Mouse (Mus musculus) forebrain, embryonic 14.5 days (tissue): ENCODE data around the gene Mmp27. TPM values are rescaled to one million over a fixed set of nuclear protein-coding genes. Genes with fewer than 3 reads are reported as not detected.

Experiments used
- ATAC-seq: fragments of 200-750 bp; cut with Nextera tagmentation; 2 replicates; pipeline ENCODE4 v1.8.0; 2017; ENCODE audit warnings: mild to moderate bottlenecking, moderate library complexity
- DNase-seq: peaks from one replicate; pipeline ENCODE4 v3.0.0-alpha.2; 2015; ENCODE audit warnings: low spot score
- H3K27ac ChIP-seq: fragments of 300-500 bp; sonication (generic); 2 replicates; pipeline ENCODE4 v1.5.1; 2014; ENCODE audit warnings: low read depth, mild to moderate bottlenecking, control low read depth, low read length, moderate library complexity
- H3K27me3 ChIP-seq: fragments of 300-500 bp; sonication (generic); replicated peaks from 2 replicates; pipeline ENCODE4 v1.6.1; 2014; ENCODE audit warnings: low read length, control low read depth, mixed read lengths; ENCODE audit not compliant: control insufficient read depth, insufficient read depth
- H3K36me3 ChIP-seq: fragments of 300-500 bp; sonication (generic); 2 replicates; pipeline ENCODE4 v1.6.1; 2014; ENCODE audit warnings: low read length, control low read depth; ENCODE audit not compliant: control insufficient read depth, insufficient read depth
- H3K4me1 ChIP-seq: fragments of 300-500 bp; sonication (generic); 2 replicates; pipeline ENCODE4 v1.6.1; 2014; ENCODE audit warnings: antibody characterized with exemption, low read length, control low read depth; ENCODE audit not compliant: control insufficient read depth, insufficient read depth
- H3K4me2 ChIP-seq: fragments of 300-500 bp; sonication (generic); 2 replicates; pipeline ENCODE4 v1.6.1; 2014; ENCODE audit warnings: mild to moderate bottlenecking, control low read depth, low read length
- H3K4me3 ChIP-seq: fragments of 300-500 bp; sonication (generic); 2 replicates; pipeline ENCODE4 v1.5.1; 2014; ENCODE audit warnings: low read depth, low read length, control low read depth
- H3K9ac ChIP-seq: fragments of 300-500 bp; sonication (generic); 2 replicates; pipeline ENCODE4 v1.6.1; 2014; ENCODE audit warnings: mild to moderate bottlenecking, low read length, control low read depth, moderate library complexity
- H3K9me3 ChIP-seq: fragments of 300-500 bp; sonication (generic); replicated peaks from 2 replicates; pipeline ENCODE4 v1.6.1; 2016; ENCODE audit warnings: low read length, control low read depth, mixed read lengths; ENCODE audit not compliant: control insufficient read depth
- WGBS: fragments of 180-500 bp; shearing (Covaris S2); extraction: QIAGEN DNeasy Blood & Tissue Kit; methylation state at CpG from one replicate; pipeline ENCODE4 v1.1.7; 2014; 5-methylcytosine and 5-hydroxymethylcytosine counted together
- polyA plus RNA-seq: library from polyadenylated mRNA; unstranded; fragments of >200 nt; fragmentation: Nextera tagmentation; extraction: Ambion mirVana; gene quantifications from 2 replicates; pipeline ENCODE4 v1.2.1, GENCODE M21; 2014

The Mmp27 gene
- polyA plus RNA-seq, 1 experiment from 2014 or later = not detected

GRCm38 (mm10) chr9:7590063-7590462 lies 18.9 kb downstream of the Mmp27 start:
- WGBS = 76% methylated on average over 8 of the region's 8 CpGs
- no peak for DNase-seq
- H3K4me3 ChIP-seq = no peak overlapping the region
- no peak overlapping the region for H3K4me2 ChIP-seq
- no peak overlapping the region for H3K9ac ChIP-seq
- no peaks in the 10 kb centered on the region for H3K36me3 ChIP-seq
- no peak overlapping the region for H3K27ac ChIP-seq
- no peak for ATAC-seq
- no peaks in the 10 kb centered on the region for H3K9me3 ChIP-seq
- no peaks in the 10 kb centered on the region for H3K4me1 ChIP-seq
- H3K27me3 ChIP-seq = no peaks in the 10 kb centered on the region

GRCm38 (mm10) chr9:7593272-7593812 lies 22.1 kb downstream of the Mmp27 start:
- no peak overlapping the region for H3K4me3 ChIP-seq
- no peak for DNase-seq
- 93% methylated on average over 3 of the region's 3 CpGs for WGBS
- no peaks in the 10 kb centered on the region for H3K36me3 ChIP-seq
- H3K27me3 ChIP-seq = no peaks in the 10 kb centered on the region
- H3K9ac ChIP-seq = no peak overlapping the region
- no peaks in the 10 kb centered on the region for H3K4me1 ChIP-seq
- H3K4me2 ChIP-seq = no peak overlapping the region
- no peak for ATAC-seq
- H3K9me3 ChIP-seq = no peaks in the 10 kb centered on the region
- H3K27ac ChIP-seq = no peak overlapping the region

GRCm38 (mm10) chr9:7594816-7595540 lies 23.8 kb downstream of the Mmp27 start:
- no peaks in the 10 kb centered on the region for H3K36me3 ChIP-seq
- WGBS = 8% methylated on average over 6 of the region's 6 CpGs
- no peaks in the 10 kb centered on the region for H3K27me3 ChIP-seq
- no peaks in the 10 kb centered on the region for H3K9me3 ChIP-seq
- DNase-seq (peak; percentile 93), ATAC-seq (peak; percentile 98)
- H3K4me3 ChIP-seq = peak overlapping the region; percentile 19; the same call in 1 of the 2 replicates
- peak overlapping the region; percentile 47 for H3K4me2 ChIP-seq
- H3K4me1 ChIP-seq = no peaks in the 10 kb centered on the region
- peak overlapping the region; percentile 51 for H3K9ac ChIP-seq
- no peak overlapping the region for H3K27ac ChIP-seq

GRCm38 (mm10) chr9:7602982-7603742 lies 32.0 kb downstream of the Mmp27 start:
- ATAC-seq (peak; percentile 72), DNase-seq (peak; percentile 76)
- H3K9ac ChIP-seq = no peak overlapping the region

GRCm38 (mm10) chr9:7604005-7604404 lies 32.8 kb downstream of the Mmp27 start:
- Histone ChIP-seq H3K4me2 (no peak overlapping the region), H3K9ac (no peak overlapping the region), H3K4me1 (no peaks in the 10 kb centered on the region), H3K27me3 (no peaks in the 10 kb centered on the region), H3K27ac (no peak overlapping the region), H3K4me3 (no peak overlapping the region), H3K36me3 (no peaks in the 10 kb centered on the region), H3K9me3 (no peaks in the 10 kb centered on the region)
- ATAC-seq (no peak), DNase-seq (no peak)
- 82% methylated on average over 6 of the region's 6 CpGs for WGBS

More at GRCm38 (mm10) chr9:7602982-7603742, 32.0 kb downstream of the Mmp27 start:
- H3K4me2 ChIP-seq = no peak overlapping the region
- H3K27me3 ChIP-seq = no peaks in the 10 kb centered on the region
- no peak overlapping the region for H3K27ac ChIP-seq
- no peaks in the 10 kb centered on the region for H3K36me3 ChIP-seq
- no peaks in the 10 kb centered on the region for H3K4me1 ChIP-seq
- H3K4me3 ChIP-seq = no peak overlapping the region
- WGBS = 6% methylated on average over 3 of the region's 3 CpGs
- H3K9me3 ChIP-seq = no peaks in the 10 kb centered on the region

GRCm38 (mm10) chr9:7605638-7606037 lies 34.4 kb downstream of the Mmp27 start:
- H3K27ac ChIP-seq = no peak overlapping the region
- H3K4me2 ChIP-seq = no peak overlapping the region
- 85% methylated on average over 12 of the region's 12 CpGs for WGBS
- no peak overlapping the region for H3K4me3 ChIP-seq
- no peaks in the 10 kb centered on the region for H3K36me3 ChIP-seq
- no peak overlapping the region for H3K9ac ChIP-seq
- H3K27me3 ChIP-seq = no peaks in the 10 kb centered on the region
- ATAC-seq (no peak), DNase-seq (no peak)
- H3K9me3 ChIP-seq = no peaks in the 10 kb centered on the region
- no peaks in the 10 kb centered on the region for H3K4me1 ChIP-seq

- Histone ChIP-seq H3K9ac (no peak overlapping the region), H3K4me2 (no peak overlapping the region), H3K36me3 (no peaks in the 10 kb centered on the region), H3K4me1 (no peaks in the 10 kb centered on the region), H3K9me3 (no peaks in the 10 kb centered on the region), H3K27me3 (no peaks in the 10 kb centered on the region), H3K4me3 (no peak overlapping the region), H3K27ac (no peak overlapping the region)
- WGBS = 74% methylated on average over 3 of the region's 3 CpGs
- ATAC-seq (no peak), DNase-seq (no peak)
Observed at GRCm38 (mm10) chr9:7622582-7622981, 51.4 kb downstream of the Mmp27 start.

- no peak for DNase-seq
- H3K27me3 ChIP-seq = no peaks in the 10 kb centered on the region
- no peak within 1 kb of the TSS for H3K4me2 ChIP-seq
- H3K4me1 ChIP-seq = no peaks in the 10 kb centered on the region
- no peaks in the 10 kb centered on the region for H3K9me3 ChIP-seq
- H3K27ac ChIP-seq = no peak within 1 kb of the TSS
- H3K9ac ChIP-seq = no peak within 1 kb of the TSS
- no peak for ATAC-seq
- H3K4me3 ChIP-seq = no peak within 1 kb of the TSS
- H3K36me3 ChIP-seq = no peaks in the 10 kb centered on the region
Observed at GRCm38 (mm10) chr9:7627931-7628330, 56.7 kb downstream of the Mmp27 start, which contains the start of gene Mmp20. TSS of gene Mmp20 (plus strand) at chr9:7628231.
